Mouse (Mus musculus) spleen, adult 2 months (tissue): ENCODE measurements around the gene Plp2.
A peak's percentile ranks its signal among the peaks of the same experiment; 100 is the strongest.

Source experiments
- CTCF ChIP-seq: fragments of 200-500 bp; IDR thresholded peaks from 2 replicates; pipeline ENCODE4 v1.5.1; 2011; ENCODE audit warnings: mild to moderate bottlenecking, inconsistent platforms; ENCODE audit not compliant: insufficient read depth, insufficient read length, insufficient replicate concordance; ENCODE audit errors: extremely low read depth
- POLR2A ChIP-seq: fragments of 200-500 bp; IDR thresholded peaks from 2 replicates; pipeline ENCODE4 v1.6.1; 2011; ENCODE audit warnings: low read depth, low read length, inconsistent platforms

DNA sequence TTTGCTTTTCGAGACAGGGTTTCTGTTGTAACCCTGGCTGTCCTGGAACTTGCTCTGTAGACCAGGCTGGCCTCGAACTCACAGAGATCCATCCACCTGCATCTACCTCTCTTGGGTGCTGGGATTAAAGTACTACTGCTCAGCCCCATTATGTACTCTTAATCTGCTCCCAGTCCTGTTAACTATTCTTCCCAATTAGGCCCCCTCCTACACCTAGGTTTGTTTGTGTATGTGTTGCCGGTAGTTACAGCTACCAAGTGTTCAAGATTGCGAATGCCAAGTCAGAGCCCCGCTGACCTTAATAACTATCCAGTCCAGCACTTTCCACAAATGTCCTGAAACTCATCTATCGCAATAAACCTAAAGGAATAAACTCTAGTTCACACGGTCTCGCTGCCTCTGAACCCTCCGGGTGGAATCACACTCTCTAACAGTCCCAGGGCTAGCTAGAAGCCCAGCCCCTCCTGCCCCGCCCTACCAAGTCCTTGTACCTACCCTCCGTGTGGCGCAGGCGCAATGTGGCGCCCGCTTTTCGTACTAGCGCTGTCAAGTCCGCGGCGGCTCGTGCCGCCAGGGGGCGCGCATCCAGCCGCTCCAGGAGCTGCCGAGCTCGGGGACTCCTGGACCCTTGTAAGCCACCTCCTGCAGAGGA, 8.3 kb upstream of the Plp2 start:
- TF ChIP-seq CTCF (peak; percentile 60; the same call in 1 of the 2 replicates), POLR2A (no peak)
